Mouse (Mus musculus) heart, postnatal 0 days (tissue): ENCODE measurements around the gene Pcna.

Experiments used
- CTCF ChIP-seq: IDR thresholded peaks from 2 replicates; pipeline ENCODE4 v1.5.1; 2016; ENCODE audit warnings: antibody characterized with exemption, control low read depth, low read depth
- EP300 ChIP-seq: IDR thresholded peaks from 2 replicates; pipeline ENCODE4 v1.6.1; 2016; ENCODE audit warnings: antibody characterized with exemption, low read depth

- TF ChIP-seq CTCF, result no peak
- TF ChIP-seq EP300, result no peak
These were observed 31.5 kb downstream of the Pcna start for GRCm38 (mm10) chr2:132221611-132222073.
